Mouse (Mus musculus) liver, adult 2 months (tissue): ENCODE data around the gene Slc25a22.

Source experiments
- CTCF ChIP-seq: fragments of 200-500 bp; IDR thresholded peaks from 2 replicates; pipeline ENCODE4 v1.5.1; 2011; ENCODE audit warnings: low read depth, low read length, control low read depth
- POLR2A ChIP-seq: fragments of 200-500 bp; IDR thresholded peaks from 2 replicates; pipeline ENCODE4 v1.6.1; 2011; ENCODE audit warnings: low read length, control low read depth; ENCODE audit not compliant: insufficient read depth; ENCODE audit errors: extremely low read depth

DNA sequence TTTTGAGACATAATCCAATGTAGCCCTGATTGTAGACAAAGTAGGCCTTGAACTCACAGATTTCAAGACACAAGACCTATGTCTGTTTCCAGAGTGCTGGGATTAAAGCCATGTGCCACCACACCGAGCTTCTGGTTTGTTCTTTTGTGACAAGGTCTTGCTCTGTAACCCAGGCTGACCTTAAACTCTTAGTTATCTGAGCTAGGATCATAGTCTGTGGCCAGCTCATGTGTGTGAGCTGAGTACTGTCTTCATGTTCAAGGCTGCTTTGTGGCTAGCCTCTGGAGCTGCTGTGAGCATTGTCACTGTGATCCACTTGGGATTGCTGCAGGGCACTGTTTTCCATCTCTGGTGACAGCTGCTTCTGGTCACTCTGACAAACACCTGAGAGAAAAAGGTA lies 42.3 kb downstream of the Slc25a22 start:
- TF ChIP-seq CTCF (no peak), POLR2A (no peak)
